Mouse (Mus musculus): ENCODE data around the gene Pip. TPM values are rescaled to one million over a fixed set of nuclear protein-coding genes. Genes with fewer than 3 reads are reported as not detected.

The Pip gene
- 0.21 TPM in 1 of 2 replicates, not detected in the other for total RNA-seq (2012; rRNA removed)

GRCm38 (mm10) chr6:41847235-41847634 lies at the start of gene Pip:
TSS of gene Pip (plus strand) at chr6:41847535.
- H3K4me3 ChIP-seq (ENCODE audit: insufficient read depth in 1 of 2, low read depth in 1 of 2, low read length in 2 of 2, poor library complexity in 1 of 2, severe bottlenecking in 1 of 2) = no peak within 1 kb of the TSS
- H3K27ac ChIP-seq (ENCODE audit: insufficient read depth, low read depth, low read length, poor library complexity, severe bottlenecking) = no peak within 1 kb of the TSS
- TF ChIP-seq HCFC1 (IDR thresholded peaks at IDR 0.05; ENCODE audit: borderline replicate concordance, insufficient read depth, low read length) = no peak
- no peak for TF ChIP-seq CHD2 (IDR thresholded peaks at IDR 0.05; ENCODE audit: low read depth, low read length)
- TF ChIP-seq ZC3H11A (IDR thresholded peaks at IDR 0.05; ENCODE audit: borderline replicate concordance, low read depth, low read length) = no peak
- no peak for TF ChIP-seq MAFK (IDR thresholded peaks at IDR 0.05; ENCODE audit: insufficient read depth, low read depth, low read length)
- no peak for TF ChIP-seq ZNF384 (IDR thresholded peaks at IDR 0.05; ENCODE audit: low read depth, low read length)
- H3K4me1 ChIP-seq (ENCODE audit: control insufficient read depth in 2 of 2, insufficient read depth in 2 of 2, low read length in 2 of 2, poor library complexity in 1 of 2) = no peaks in the 10 kb centered on the region
- no peak for DNase-seq (ENCODE audit: low read depth, low spot score)
- no peaks in the 10 kb centered on the region for H3K36me3 ChIP-seq (ENCODE audit: control insufficient read depth, insufficient read depth, low read length, poor library complexity, severe bottlenecking)
- no peaks in the 10 kb centered on the region for H3K9me3 ChIP-seq (ENCODE audit: control insufficient read depth, insufficient read depth, low read depth, low read length)
- H3K9ac ChIP-seq (ENCODE audit: insufficient read depth, low read depth, low read length, poor library complexity, severe bottlenecking) = no peak within 1 kb of the TSS
- in situ Hi-C loops (cut with MboI; ENCODE audit: low sequenced_read_pairs in 2 of 2, unreplicated experiment in 2 of 2) = no loop called here

- no peak overlapping the region for H3K27ac ChIP-seq (ENCODE audit: insufficient read depth, low read depth, low read length, poor library complexity, severe bottlenecking)
- in situ Hi-C loops (cut with MboI; ENCODE audit: low sequenced_read_pairs in 2 of 2, unreplicated experiment in 2 of 2) = no loop called here
- no peaks in the 10 kb centered on the region for H3K9me3 ChIP-seq (ENCODE audit: control insufficient read depth, insufficient read depth, low read depth, low read length)
- no peak overlapping the region for H3K9ac ChIP-seq (ENCODE audit: insufficient read depth, low read depth, low read length, poor library complexity, severe bottlenecking)
- no peaks in the 10 kb centered on the region for H3K4me1 ChIP-seq (ENCODE audit: control insufficient read depth in 2 of 2, insufficient read depth in 2 of 2, low read length in 2 of 2, poor library complexity in 1 of 2)
- no peaks in the 10 kb centered on the region for H3K36me3 ChIP-seq (ENCODE audit: control insufficient read depth, insufficient read depth, low read length, poor library complexity, severe bottlenecking)
- DNase-seq (ENCODE audit: low read depth, low spot score) = no peak
- no peak for TF ChIP-seq ZC3H11A (IDR thresholded peaks at IDR 0.05; ENCODE audit: borderline replicate concordance, low read depth, low read length)
- no peak for TF ChIP-seq ZNF384 (IDR thresholded peaks at IDR 0.05; ENCODE audit: low read depth, low read length)
- no peak for TF ChIP-seq HCFC1 (IDR thresholded peaks at IDR 0.05; ENCODE audit: borderline replicate concordance, insufficient read depth, low read length)
- TF ChIP-seq MAFK (IDR thresholded peaks at IDR 0.05; ENCODE audit: insufficient read depth, low read depth, low read length) = no peak
- no peak for TF ChIP-seq CHD2 (IDR thresholded peaks at IDR 0.05; ENCODE audit: low read depth, low read length)
- H3K4me3 ChIP-seq (ENCODE audit: insufficient read depth in 1 of 2, low read depth in 1 of 2, low read length in 2 of 2, poor library complexity in 1 of 2, severe bottlenecking in 1 of 2) = no peak overlapping the region
These were observed 23.2 kb upstream of the Pip start for GRCm38 (mm10) chr6:41824086-41824485.

DNA sequence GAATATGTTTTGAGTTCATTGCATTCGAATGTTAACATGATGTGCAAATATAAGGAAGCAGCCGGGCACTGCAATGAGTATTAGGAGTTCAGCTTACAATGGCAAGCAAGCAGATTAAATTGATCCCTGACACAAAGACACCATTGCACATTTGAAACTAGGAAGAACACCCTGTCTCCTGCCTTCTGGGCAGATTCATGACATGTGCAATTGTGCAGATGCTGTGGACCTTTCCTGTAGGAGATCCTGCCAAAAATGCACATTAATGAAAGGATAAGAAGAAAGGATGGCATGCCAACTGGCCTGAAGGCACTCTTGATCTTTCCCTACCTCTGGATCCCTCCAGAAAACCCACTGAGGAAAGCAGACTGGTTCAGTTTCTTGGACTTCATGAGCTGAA lies 17.8 kb upstream of the Pip start:
- Histone ChIP-seq H3K9me3 (ENCODE audit: control insufficient read depth, insufficient read depth, low read depth, low read length) (no peaks in the 10 kb centered on the region), H3K36me3 (ENCODE audit: control insufficient read depth, insufficient read depth, low read length, poor library complexity, severe bottlenecking) (no peaks in the 10 kb centered on the region), H3K9ac (ENCODE audit: insufficient read depth, low read depth, low read length, poor library complexity, severe bottlenecking) (no peak overlapping the region), H3K4me3 (ENCODE audit: insufficient read depth in 1 of 2, low read depth in 1 of 2, low read length in 2 of 2, poor library complexity in 1 of 2, severe bottlenecking in 1 of 2) (no peak overlapping the region), H3K4me1 (ENCODE audit: control insufficient read depth in 2 of 2, insufficient read depth in 2 of 2, low read length in 2 of 2, poor library complexity in 1 of 2) (no peaks in the 10 kb centered on the region), H3K27ac (ENCODE audit: insufficient read depth, low read depth, low read length, poor library complexity, severe bottlenecking) (no peak overlapping the region)
- TF ChIP-seq ZC3H11A (IDR thresholded peaks at IDR 0.05; ENCODE audit: borderline replicate concordance, low read depth, low read length) (no peak), CHD2 (IDR thresholded peaks at IDR 0.05; ENCODE audit: low read depth, low read length) (no peak), HCFC1 (IDR thresholded peaks at IDR 0.05; ENCODE audit: borderline replicate concordance, insufficient read depth, low read length) (no peak), ZNF384 (IDR thresholded peaks at IDR 0.05; ENCODE audit: low read depth, low read length) (no peak), MAFK (IDR thresholded peaks at IDR 0.05; ENCODE audit: insufficient read depth, low read depth, low read length) (no peak)
- in situ Hi-C loops (cut with MboI; ENCODE audit: low sequenced_read_pairs in 2 of 2, unreplicated experiment in 2 of 2) = no loop called here
- no peak for DNase-seq (ENCODE audit: low read depth, low spot score)

DNA sequence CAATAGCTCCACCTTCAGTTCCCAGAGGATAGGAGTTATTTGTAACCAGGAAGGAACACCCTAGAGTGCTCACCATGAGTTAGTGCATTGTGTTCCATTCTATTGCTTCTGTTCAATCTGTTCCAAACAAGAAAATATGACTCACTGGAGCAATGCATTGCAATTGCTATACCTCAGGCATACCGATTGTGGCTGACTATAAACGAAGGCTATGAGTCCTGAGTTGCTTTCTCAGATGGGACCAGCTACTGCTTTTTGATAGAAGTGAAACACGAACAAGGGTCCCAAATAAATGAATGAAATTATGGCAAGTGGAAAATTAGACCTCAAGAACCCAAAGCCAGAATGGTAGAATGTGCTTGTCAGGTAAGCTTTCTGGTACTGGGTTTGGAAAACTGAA lies 5.4 kb downstream of the Pip start, which contains the start of gene Sval2:
Gene Sval2, plus strand, starts transcription at position 301 of the 400 bp plus-strand sequence.
- in situ Hi-C loops (cut with MboI; ENCODE audit: low sequenced_read_pairs in 2 of 2, unreplicated experiment in 2 of 2) = no loop called here

GRCm38 (mm10) chr6:41864038-41864437 lies 16.7 kb downstream of the Pip start:
- in situ Hi-C loops (cut with MboI; ENCODE audit: low sequenced_read_pairs in 2 of 2, unreplicated experiment in 2 of 2) = no loop called here
- Histone ChIP-seq H3K4me3 (ENCODE audit: insufficient read depth in 1 of 2, low read depth in 1 of 2, low read length in 2 of 2, poor library complexity in 1 of 2, severe bottlenecking in 1 of 2) (no peak overlapping the region), H3K27ac (ENCODE audit: insufficient read depth, low read depth, low read length, poor library complexity, severe bottlenecking) (no peak overlapping the region), H3K36me3 (ENCODE audit: control insufficient read depth, insufficient read depth, low read length, poor library complexity, severe bottlenecking) (no peaks in the 10 kb centered on the region), H3K9ac (ENCODE audit: insufficient read depth, low read depth, low read length, poor library complexity, severe bottlenecking) (no peak overlapping the region), H3K4me1 (ENCODE audit: control insufficient read depth in 2 of 2, insufficient read depth in 2 of 2, low read length in 2 of 2, poor library complexity in 1 of 2) (no peaks in the 10 kb centered on the region), H3K9me3 (ENCODE audit: control insufficient read depth, insufficient read depth, low read depth, low read length) (no peaks in the 10 kb centered on the region)
- no peak for DNase-seq (ENCODE audit: low read depth, low spot score)
- TF ChIP-seq HCFC1 (IDR thresholded peaks at IDR 0.05; ENCODE audit: borderline replicate concordance, insufficient read depth, low read length) (no peak), MAFK (IDR thresholded peaks at IDR 0.05; ENCODE audit: insufficient read depth, low read depth, low read length) (no peak), CHD2 (IDR thresholded peaks at IDR 0.05; ENCODE audit: low read depth, low read length) (no peak), ZC3H11A (IDR thresholded peaks at IDR 0.05; ENCODE audit: borderline replicate concordance, low read depth, low read length) (no peak), ZNF384 (IDR thresholded peaks at IDR 0.05; ENCODE audit: low read depth, low read length) (no peak)

More for the DNA sequence above, 5.4 kb downstream of the Pip start, which contains the start of gene Sval2:
- TF ChIP-seq MAFK (IDR thresholded peaks at IDR 0.05; ENCODE audit: insufficient read depth, low read depth, low read length) = no peak
- TF ChIP-seq ZNF384 (IDR thresholded peaks at IDR 0.05; ENCODE audit: low read depth, low read length) = no peak
- TF ChIP-seq HCFC1 (IDR thresholded peaks at IDR 0.05; ENCODE audit: borderline replicate concordance, insufficient read depth, low read length) = no peak
- no peak for TF ChIP-seq ZC3H11A (IDR thresholded peaks at IDR 0.05; ENCODE audit: borderline replicate concordance, low read depth, low read length)
- no peak for TF ChIP-seq CHD2 (IDR thresholded peaks at IDR 0.05; ENCODE audit: low read depth, low read length)
- no peak within 1 kb of the TSS for H3K9ac ChIP-seq (ENCODE audit: insufficient read depth, low read depth, low read length, poor library complexity, severe bottlenecking)
- H3K27ac ChIP-seq (ENCODE audit: insufficient read depth, low read depth, low read length, poor library complexity, severe bottlenecking) = no peak within 1 kb of the TSS
- no peaks in the 10 kb centered on the region for H3K4me1 ChIP-seq (ENCODE audit: control insufficient read depth in 2 of 2, insufficient read depth in 2 of 2, low read length in 2 of 2, poor library complexity in 1 of 2)
- no peak for DNase-seq (ENCODE audit: low read depth, low spot score)
- no peak within 1 kb of the TSS for H3K4me3 ChIP-seq (ENCODE audit: insufficient read depth in 1 of 2, low read depth in 1 of 2, low read length in 2 of 2, poor library complexity in 1 of 2, severe bottlenecking in 1 of 2)
- H3K36me3 ChIP-seq (ENCODE audit: control insufficient read depth, insufficient read depth, low read length, poor library complexity, severe bottlenecking) = no peaks in the 10 kb centered on the region
- H3K9me3 ChIP-seq (ENCODE audit: control insufficient read depth, insufficient read depth, low read depth, low read length) = no peaks in the 10 kb centered on the region
